Mouse (Mus musculus): Measurements from ENCODE around the gene Slc25a45.

Gene Slc25a45

GRCm38 (mm10) chr19:5929634-5930596 is 52.3 kb downstream of the Slc25a45 start:
- DNase-seq (ENCODE audit: low spot score in 2 of 2): no peak

DNA sequence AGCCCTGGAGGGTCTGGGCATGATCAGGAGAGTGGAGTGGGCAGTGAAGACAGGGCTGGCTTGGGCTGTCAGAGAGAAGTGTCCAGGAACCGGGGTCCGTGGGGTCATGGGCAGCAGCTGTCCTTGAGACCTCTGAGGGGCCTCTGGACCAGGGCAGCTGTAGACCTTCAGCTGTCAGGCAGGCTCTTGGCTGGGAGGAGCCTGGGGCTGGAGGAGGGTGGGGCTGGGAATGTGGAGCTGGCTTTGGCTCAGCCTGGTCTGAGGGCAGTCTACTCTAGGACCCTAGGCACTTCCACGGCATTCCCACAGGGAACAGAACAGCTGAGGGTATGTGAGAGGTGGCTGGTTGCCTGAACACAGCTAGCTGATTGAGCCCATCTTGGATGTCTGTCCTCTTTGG is 57.7 kb downstream of the Slc25a45 start:
- DNase-seq (ENCODE audit: low spot score in 2 of 2): no peak

All from cerebellum, postnatal 4 days (tissue).